Mouse (Mus musculus): Measurements from ENCODE around the gene Pip5k1b. TPM values are rescaled to one million over a fixed set of nuclear protein-coding genes. Genes with fewer than 3 reads are reported as not detected.

Pip5k1b gene
- polyA plus RNA-seq, 1 experiment = 3.1 TPM

GRCm38 (mm10) chr19:24317731-24318130, 237.9 kb downstream of the Pip5k1b start:
- TF ChIP-seq GATA1 (IDR thresholded peaks at IDR 0.05; ENCODE audit: low read length) (no peak), TAL1 (IDR thresholded peaks at IDR 0.05; ENCODE audit: low read length) (no peak)
- Histone ChIP-seq H3K9me3 (ENCODE audit: control insufficient read depth, low read length) (no peaks in the 10 kb centered on the region), H3K4me1 (ENCODE audit: control insufficient read depth) (no peaks in the 10 kb centered on the region), H3K27me3 (ENCODE audit: control insufficient read depth) (no peaks in the 10 kb centered on the region), H3K4me3 (replicated peaks) (no peak overlapping the region), H3K36me3 (ENCODE audit: control insufficient read depth) (no peaks in the 10 kb centered on the region)

- Histone ChIP-seq H3K27me3 (ENCODE audit: control insufficient read depth) (no peaks in the 10 kb centered on the region), H3K9me3 (ENCODE audit: control insufficient read depth, low read length) (no peaks in the 10 kb centered on the region), H3K4me3 (replicated peaks) (no peak overlapping the region), H3K36me3 (ENCODE audit: control insufficient read depth) (no peaks in the 10 kb centered on the region), H3K4me1 (ENCODE audit: control insufficient read depth) (no peaks in the 10 kb centered on the region)
- TF ChIP-seq GATA1 (IDR thresholded peaks at IDR 0.05; ENCODE audit: low read length) (no peak), TAL1 (IDR thresholded peaks at IDR 0.05; ENCODE audit: low read length) (no peak)
Measured at GRCm38 (mm10) chr19:24317038-24317591, 238.6 kb downstream of the Pip5k1b start.

- Histone ChIP-seq H3K4me3 (replicated peaks) (no peak overlapping the region), H3K36me3 (ENCODE audit: control insufficient read depth) (no peaks in the 10 kb centered on the region), H3K27me3 (ENCODE audit: control insufficient read depth) (no peaks in the 10 kb centered on the region), H3K4me1 (ENCODE audit: control insufficient read depth) (no peaks in the 10 kb centered on the region), H3K9me3 (ENCODE audit: control insufficient read depth, low read length) (no peaks in the 10 kb centered on the region)
- TF ChIP-seq TAL1 (IDR thresholded peaks at IDR 0.05; ENCODE audit: low read length) (no peak), GATA1 (IDR thresholded peaks at IDR 0.05; ENCODE audit: low read length) (no peak)
Measured at GRCm38 (mm10) chr19:24316060-24316725, 239.5 kb downstream of the Pip5k1b start.

GRCm38 (mm10) chr19:24315234-24315633, 240.4 kb downstream of the Pip5k1b start:
- no peak for TF ChIP-seq GATA1 (IDR thresholded peaks at IDR 0.05; ENCODE audit: low read length)
- TF ChIP-seq TAL1 (IDR thresholded peaks at IDR 0.05; ENCODE audit: low read length) = no peak
- no peaks in the 10 kb centered on the region for H3K27me3 ChIP-seq (ENCODE audit: control insufficient read depth)
- no peaks in the 10 kb centered on the region for H3K4me1 ChIP-seq (ENCODE audit: control insufficient read depth)
- H3K9me3 ChIP-seq (ENCODE audit: control insufficient read depth, low read length) = no peaks in the 10 kb centered on the region
- H3K36me3 ChIP-seq (ENCODE audit: control insufficient read depth) = no peaks in the 10 kb centered on the region
- H3K4me3 ChIP-seq (replicated peaks) = no peak overlapping the region

GRCm38 (mm10) chr19:24314676-24315075, 241.0 kb downstream of the Pip5k1b start:
- H3K27me3 ChIP-seq (ENCODE audit: control insufficient read depth) = no peaks in the 10 kb centered on the region
- TF ChIP-seq GATA1 (IDR thresholded peaks at IDR 0.05; ENCODE audit: low read length) (no peak), TAL1 (IDR thresholded peaks at IDR 0.05; ENCODE audit: low read length) (no peak)
- no peak overlapping the region for H3K4me3 ChIP-seq (replicated peaks)
- no peaks in the 10 kb centered on the region for H3K9me3 ChIP-seq (ENCODE audit: control insufficient read depth, low read length)
- no peaks in the 10 kb centered on the region for H3K4me1 ChIP-seq (ENCODE audit: control insufficient read depth)
- H3K36me3 ChIP-seq (ENCODE audit: control insufficient read depth) = no peaks in the 10 kb centered on the region

- no peaks in the 10 kb centered on the region for H3K9me3 ChIP-seq (ENCODE audit: control insufficient read depth, low read length)
- H3K4me3 ChIP-seq (replicated peaks) = no peak overlapping the region
- no peaks in the 10 kb centered on the region for H3K27me3 ChIP-seq (ENCODE audit: control insufficient read depth)
- H3K4me1 ChIP-seq (ENCODE audit: control insufficient read depth) = no peaks in the 10 kb centered on the region
- TF ChIP-seq TAL1 (IDR thresholded peaks at IDR 0.05; ENCODE audit: low read length) (no peak), GATA1 (IDR thresholded peaks at IDR 0.05; ENCODE audit: low read length) (no peak)
- no peaks in the 10 kb centered on the region for H3K36me3 ChIP-seq (ENCODE audit: control insufficient read depth)
Measured at GRCm38 (mm10) chr19:24312556-24313342, 242.9 kb downstream of the Pip5k1b start.

- Histone ChIP-seq H3K9me3 (ENCODE audit: control insufficient read depth, low read length) (no peaks in the 10 kb centered on the region), H3K4me3 (replicated peaks) (no peak overlapping the region), H3K4me1 (ENCODE audit: control insufficient read depth) (no peaks in the 10 kb centered on the region), H3K27me3 (ENCODE audit: control insufficient read depth) (no peaks in the 10 kb centered on the region), H3K36me3 (ENCODE audit: control insufficient read depth) (no peaks in the 10 kb centered on the region)
- no peak for TF ChIP-seq TAL1 (IDR thresholded peaks at IDR 0.05; ENCODE audit: low read length)
- TF ChIP-seq GATA1 (IDR thresholded peaks at IDR 0.05; ENCODE audit: low read length) = no peak
Measured at GRCm38 (mm10) chr19:24312046-24312445, 243.6 kb downstream of the Pip5k1b start.

GRCm38 (mm10) chr19:24308305-24308705, 247.4 kb downstream of the Pip5k1b start:
- no peaks in the 10 kb centered on the region for H3K4me1 ChIP-seq (ENCODE audit: control insufficient read depth)
- no peaks in the 10 kb centered on the region for H3K9me3 ChIP-seq (ENCODE audit: control insufficient read depth, low read length)
- no peak overlapping the region for H3K4me3 ChIP-seq (replicated peaks)
- no peaks in the 10 kb centered on the region for H3K27me3 ChIP-seq (ENCODE audit: control insufficient read depth)
- TF ChIP-seq GATA1 (IDR thresholded peaks at IDR 0.05; ENCODE audit: low read length) = no peak
- no peak for TF ChIP-seq TAL1 (IDR thresholded peaks at IDR 0.05; ENCODE audit: low read length)
- H3K36me3 ChIP-seq (ENCODE audit: control insufficient read depth) = peaks cover 6% of the 10 kb centered on the region
